Mouse (Mus musculus): Measurements from ENCODE around the gene Lonp2. TPM values are rescaled to one million over a fixed set of nuclear protein-coding genes. Genes with fewer than 3 reads are reported as not detected.

Lonp2 gene
- total RNA-seq, 2 experiments from 2014 or later = 45.0 to 77.0 TPM

GRCm38 (mm10) chr8:86699471-86699870 is 75.6 kb downstream of the Lonp2 start:
- ATAC-seq (replicated peaks; ENCODE audit: low FRiP score, low TSS enrichment, poor library complexity, severe bottlenecking) = no peak

GRCm38 (mm10) chr8:86702453-86702852 is 78.6 kb downstream of the Lonp2 start:
- peak; percentile 83 for ATAC-seq (replicated peaks; ENCODE audit: low FRiP score, low TSS enrichment, poor library complexity, severe bottlenecking)

- ATAC-seq (replicated peaks; ENCODE audit: low FRiP score, low TSS enrichment, poor library complexity, severe bottlenecking) = no peak
Observed at GRCm38 (mm10) chr8:86705317-86705716, 81.5 kb downstream of the Lonp2 start.

GRCm38 (mm10) chr8:86706756-86707155 is 82.9 kb downstream of the Lonp2 start:
- ATAC-seq (replicated peaks; ENCODE audit: low FRiP score, low TSS enrichment, poor library complexity, severe bottlenecking) = no peak

GRCm38 (mm10) chr8:86707873-86708272 is 84.0 kb downstream of the Lonp2 start:
- peak; percentile 89 for ATAC-seq (replicated peaks; ENCODE audit: low FRiP score, low TSS enrichment, poor library complexity, severe bottlenecking)

GRCm38 (mm10) chr8:86712594-86712993 is 88.8 kb downstream of the Lonp2 start:
- ATAC-seq (replicated peaks; ENCODE audit: low FRiP score, low TSS enrichment, poor library complexity, severe bottlenecking) = peak; percentile 70

- no peak for ATAC-seq (replicated peaks; ENCODE audit: low FRiP score, low TSS enrichment, poor library complexity, severe bottlenecking)
Observed at GRCm38 (mm10) chr8:86713407-86714188, 89.8 kb downstream of the Lonp2 start.

GRCm38 (mm10) chr8:86718332-86718994 is 94.6 kb downstream of the Lonp2 start:
- no peak for ATAC-seq (replicated peaks; ENCODE audit: low FRiP score, low TSS enrichment, poor library complexity, severe bottlenecking)

- no peak for ATAC-seq (replicated peaks; ENCODE audit: low FRiP score, low TSS enrichment, poor library complexity, severe bottlenecking)
Observed at GRCm38 (mm10) chr8:86719368-86719767, 95.5 kb downstream of the Lonp2 start.

- peak; percentile 77 for ATAC-seq (replicated peaks; ENCODE audit: low FRiP score, low TSS enrichment, poor library complexity, severe bottlenecking)
Observed at GRCm38 (mm10) chr8:86720756-86721459, 97.1 kb downstream of the Lonp2 start.

GRCm38 (mm10) chr8:86721490-86721889 is 97.6 kb downstream of the Lonp2 start:
- ATAC-seq (replicated peaks; ENCODE audit: low FRiP score, low TSS enrichment, poor library complexity, severe bottlenecking) = no peak

GRCm38 (mm10) chr8:86726959-86727358 is 103.1 kb downstream of the Lonp2 start:
- no peak for ATAC-seq (replicated peaks; ENCODE audit: low FRiP score, low TSS enrichment, poor library complexity, severe bottlenecking)

- ATAC-seq (replicated peaks; ENCODE audit: low FRiP score, low TSS enrichment, poor library complexity, severe bottlenecking) = no peak
Observed at GRCm38 (mm10) chr8:86728224-86728950, 104.5 kb downstream of the Lonp2 start.

- ATAC-seq (replicated peaks; ENCODE audit: low FRiP score, low TSS enrichment, poor library complexity, severe bottlenecking) = no peak
Observed at GRCm38 (mm10) chr8:86730303-86730702, 106.5 kb downstream of the Lonp2 start.

GRCm38 (mm10) chr8:86730860-86731259 is 107.0 kb downstream of the Lonp2 start:
- no peak for ATAC-seq (replicated peaks; ENCODE audit: low FRiP score, low TSS enrichment, poor library complexity, severe bottlenecking)

GRCm38 (mm10) chr8:86734171-86734570 is 110.3 kb downstream of the Lonp2 start:
- ATAC-seq (replicated peaks; ENCODE audit: low FRiP score, low TSS enrichment, poor library complexity, severe bottlenecking) = no peak

GRCm38 (mm10) chr8:86734954-86735353 is 111.1 kb downstream of the Lonp2 start:
- no peak for ATAC-seq (replicated peaks; ENCODE audit: low FRiP score, low TSS enrichment, poor library complexity, severe bottlenecking)

GRCm38 (mm10) chr8:86735446-86736111 is 111.7 kb downstream of the Lonp2 start:
- ATAC-seq (replicated peaks; ENCODE audit: low FRiP score, low TSS enrichment, poor library complexity, severe bottlenecking) = peak; percentile 81

GRCm38 (mm10) chr8:86740899-86741298 is 117.1 kb downstream of the Lonp2 start:
- no peak for ATAC-seq (replicated peaks; ENCODE audit: low FRiP score, low TSS enrichment, poor library complexity, severe bottlenecking)

Data from megakaryocyte-erythroid progenitor cell, adult 5-6 weeks (primary cell).